Mouse (Mus musculus) hindbrain, embryonic 11.5 days (tissue): ENCODE measurements around the gene Ggnbp2. TPM values are rescaled to one million over a fixed set of nuclear protein-coding genes. Genes with fewer than 3 reads are reported as not detected.

Experiments
- ATAC-seq: fragments of 200-750 bp; cut with Nextera tagmentation; 2 replicates; pipeline ENCODE4 v1.8.0; 2017; ENCODE audit warnings: mild to moderate bottlenecking, moderate TSS enrichment, moderate library complexity; ENCODE audit not compliant: low FRiP score
- DNase-seq: peaks from one replicate; pipeline ENCODE4 v3.0.0-alpha.2; 2015; ENCODE audit warnings: low spot score
- H3K27ac ChIP-seq: fragments of 300-500 bp; sonication (generic); 2 replicates; pipeline ENCODE4 v1.5.1; 2014; ENCODE audit warnings: mild to moderate bottlenecking, low read depth, low read length
- H3K27me3 ChIP-seq: fragments of 300-500 bp; sonication (generic); 2 replicates; pipeline ENCODE4 v1.6.1; 2014; ENCODE audit warnings: mild to moderate bottlenecking, low read length, moderate library complexity, mixed read lengths; ENCODE audit not compliant: control insufficient read depth, insufficient read depth
- H3K36me3 ChIP-seq: fragments of 300-500 bp; sonication (generic); 2 replicates; pipeline ENCODE4 v1.6.1; 2014; ENCODE audit warnings: mild to moderate bottlenecking, low read length, moderate library complexity, mixed read lengths; ENCODE audit not compliant: control insufficient read depth, insufficient read depth
- H3K4me1 ChIP-seq: fragments of 300-500 bp; sonication (generic); replicated peaks from 2 replicates; pipeline ENCODE4 v1.6.1; 2014; ENCODE audit warnings: low read length, mixed read lengths; ENCODE audit not compliant: control insufficient read depth, insufficient read depth
- H3K4me2 ChIP-seq: fragments of 300-500 bp; sonication (generic); replicated peaks from 2 replicates; pipeline ENCODE4 v1.6.1; 2014; ENCODE audit warnings: mild to moderate bottlenecking, low read depth, low read length
- H3K4me3 ChIP-seq: fragments of 300-500 bp; sonication (generic); 2 replicates; pipeline ENCODE4 v1.5.1; 2014; ENCODE audit warnings: low read depth, low read length
- H3K9ac ChIP-seq: fragments of 300-500 bp; sonication (generic); 2 replicates; pipeline ENCODE4 v1.6.1; 2014; ENCODE audit warnings: low read depth, low read length
- H3K9me3 ChIP-seq: fragments of 300-500 bp; sonication (generic); 2 replicates; pipeline ENCODE4 v1.6.1; 2016; ENCODE audit warnings: low read length; ENCODE audit not compliant: control insufficient read depth
- WGBS: fragments of 180-500 bp; shearing (Covaris S2); extraction: QIAGEN DNeasy Blood & Tissue Kit; methylation state at CpG from one replicate; pipeline ENCODE4 v1.1.7; 2014; 5-methylcytosine and 5-hydroxymethylcytosine counted together
- polyA plus RNA-seq: library from polyadenylated mRNA; unstranded; fragments of >200 nt; fragmentation: Nextera tagmentation; extraction: Ambion mirVana; gene quantifications from 2 replicates; pipeline ENCODE4 v1.2.1, GENCODE M21; 2014

Gene Ggnbp2
- polyA plus RNA-seq, 1 experiment from 2014 or later, result 77.3 TPM

DNA sequence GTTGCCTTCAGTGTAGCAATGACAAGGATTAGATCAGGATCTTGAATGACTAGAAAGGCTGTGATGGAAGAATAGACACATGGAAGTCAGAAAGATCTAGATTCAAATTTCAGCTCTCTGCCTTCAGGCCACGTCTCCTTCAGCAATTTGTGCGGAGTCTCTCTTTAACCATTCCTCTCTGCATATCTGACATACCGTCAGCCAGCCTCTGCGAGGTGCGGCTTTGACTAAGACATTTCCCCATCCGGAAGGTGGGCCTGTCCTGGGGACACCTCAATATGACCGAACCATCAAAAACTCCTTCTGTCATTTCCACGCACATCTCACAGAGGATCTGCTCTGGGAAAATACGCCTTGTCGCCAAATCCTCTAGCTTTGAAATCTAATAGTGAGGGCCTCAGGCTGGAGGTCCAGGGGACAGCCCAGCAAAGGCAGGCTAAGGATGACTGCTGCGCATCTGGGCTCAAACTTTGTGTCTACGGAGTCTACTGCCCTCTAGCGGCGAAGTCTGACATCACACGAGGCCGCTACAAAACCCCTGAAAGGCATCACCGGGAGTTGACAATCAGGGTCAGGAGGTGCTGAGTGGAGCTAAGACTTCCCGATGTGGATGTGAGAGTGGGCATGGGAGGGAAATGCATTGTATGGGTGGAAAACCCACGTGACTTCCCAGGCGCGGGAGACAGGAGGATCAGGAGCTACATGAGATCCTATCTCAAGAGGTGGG, 72.8 kb downstream of the Ggnbp2 start:
- DNase-seq (peak; percentile 95), ATAC-seq (no peak)
- no peaks in the 10 kb centered on the region for H3K9me3 ChIP-seq
- no peak overlapping the region for H3K9ac ChIP-seq
- no peak overlapping the region for H3K27ac ChIP-seq
- no peaks in the 10 kb centered on the region for H3K36me3 ChIP-seq
- 24% methylated on average over 21 of the region's 21 CpGs for WGBS
- no peak overlapping the region for H3K4me3 ChIP-seq
- H3K4me1 ChIP-seq, result peaks cover 3% of the 10 kb centered on the region
- no peak overlapping the region for H3K4me2 ChIP-seq
- H3K27me3 ChIP-seq, result no peaks in the 10 kb centered on the region

- ATAC-seq (no peak), DNase-seq (peak; percentile 57)
- H3K36me3 ChIP-seq, result no peaks in the 10 kb centered on the region
- H3K27me3 ChIP-seq, result no peaks in the 10 kb centered on the region
- H3K9me3 ChIP-seq, result no peaks in the 10 kb centered on the region
- 33% methylated on average over 10 of the region's 10 CpGs for WGBS
- H3K9ac ChIP-seq, result no peak overlapping the region
- H3K27ac ChIP-seq, result no peak overlapping the region
- peaks cover 3% of the 10 kb centered on the region for H3K4me1 ChIP-seq
- H3K4me3 ChIP-seq, result no peak overlapping the region
- no peak overlapping the region for H3K4me2 ChIP-seq
Observed at GRCm38 (mm10) chr11:84797026-84797425, 73.6 kb downstream of the Ggnbp2 start.

DNA sequence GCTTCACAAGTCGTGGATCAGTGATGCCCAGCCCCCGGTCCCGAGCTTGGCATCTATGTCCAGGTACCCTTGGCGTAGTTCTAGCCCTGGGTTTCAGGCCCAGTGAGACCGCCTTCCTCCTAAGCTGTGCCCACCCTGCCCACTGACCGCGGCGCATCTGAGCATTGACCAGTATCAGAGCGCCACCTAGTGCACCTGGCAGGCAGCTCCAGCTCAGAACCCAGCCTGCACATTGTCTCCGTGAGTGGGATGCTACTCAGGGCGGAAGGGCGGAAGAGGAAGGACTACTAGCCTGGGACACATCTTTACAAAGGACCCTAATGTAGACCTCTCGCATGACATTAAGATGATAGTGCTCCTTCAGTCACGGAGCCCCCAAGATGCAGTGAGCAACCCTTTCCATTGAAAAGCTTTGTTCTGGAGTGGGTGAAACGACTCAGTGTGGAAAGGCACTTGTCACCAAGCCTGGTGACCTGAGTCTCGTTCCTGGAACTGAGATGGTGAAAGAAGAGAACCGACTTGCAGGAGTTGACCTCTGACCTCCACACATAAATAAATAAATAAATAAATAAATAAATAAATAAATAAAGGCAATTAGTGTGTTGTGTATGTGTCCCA, 76.0 kb downstream of the Ggnbp2 start:
- Histone ChIP-seq H3K9me3 (no peaks in the 10 kb centered on the region), H3K9ac (0 out of 2 replicates have a peak overlapping the region, but pooled peaks have one; percentile 44), H3K27me3 (no peaks in the 10 kb centered on the region), H3K36me3 (no peaks in the 10 kb centered on the region), H3K27ac (no peak overlapping the region), H3K4me1 (peaks cover 3% of the 10 kb centered on the region), H3K4me3 (no peak overlapping the region), H3K4me2 (no peak overlapping the region)
- peak; percentile 91 for DNase-seq
- 9% methylated on average over 17 of the region's 17 CpGs for WGBS
- ATAC-seq, result peak; percentile 81

DNA sequence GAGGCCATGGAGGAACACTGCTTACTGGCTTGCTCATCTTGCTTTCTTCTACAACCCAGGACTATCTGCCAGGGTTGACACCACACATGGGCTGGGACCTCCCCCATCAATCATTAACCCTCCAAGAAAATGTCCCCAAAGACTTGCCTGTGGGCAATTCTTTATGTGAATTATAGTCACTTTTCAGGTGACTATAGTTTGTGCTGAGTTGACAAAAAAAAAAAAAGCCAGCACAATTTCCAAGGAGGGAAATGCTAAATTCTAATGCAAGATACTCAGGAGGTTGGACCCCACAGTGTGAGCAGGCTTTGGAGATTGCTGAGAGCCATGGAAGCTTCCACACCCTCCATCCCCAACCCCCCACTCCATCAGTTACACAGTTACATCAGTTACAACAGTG, 77.1 kb downstream of the Ggnbp2 start:
- Histone ChIP-seq H3K4me2 (no peak overlapping the region), H3K27ac (no peak overlapping the region), H3K4me1 (peaks cover 7% of the 10 kb centered on the region), H3K9ac (no peak overlapping the region), H3K4me3 (no peak overlapping the region), H3K9me3 (no peaks in the 10 kb centered on the region), H3K36me3 (no peaks in the 10 kb centered on the region), H3K27me3 (no peaks in the 10 kb centered on the region)
- DNase-seq, result no peak
- ATAC-seq, result no peak

GRCm38 (mm10) chr11:84790383-84790782, 80.2 kb downstream of the Ggnbp2 start:
- H3K27ac ChIP-seq, result no peak overlapping the region
- H3K4me1 ChIP-seq, result peaks cover 4% of the 10 kb centered on the region; the same call in 1 of the 2 replicates
- 61% methylated on average over 6 of the region's 6 CpGs for WGBS
- H3K4me2 ChIP-seq, result no peak overlapping the region
- no peak for DNase-seq
- ATAC-seq, result no peak
- H3K4me3 ChIP-seq, result no peak overlapping the region
- no peak overlapping the region for H3K9ac ChIP-seq
- no peaks in the 10 kb centered on the region for H3K9me3 ChIP-seq
- no peaks in the 10 kb centered on the region for H3K36me3 ChIP-seq
- H3K27me3 ChIP-seq, result no peaks in the 10 kb centered on the region

Other genes starting within 250 kb of the Ggnbp2 start
- 11.2 and 13.3 TPM in 2 replicates for gene Mrm1, start 51.3 kb downstream of the Ggnbp2 start, polyA plus RNA-seq
- 12.4 and 15.2 TPM in 2 replicates for gene Dhrs11, start 41.8 kb downstream of the Ggnbp2 start, polyA plus RNA-seq
- gene Myo19, start 9.3 kb upstream of the Ggnbp2 start, polyA plus RNA-seq, result 7.2 and 7.7 TPM in 2 replicates
- 3.8 and 4.0 TPM in 2 replicates for gene Pigw, start 9.5 kb upstream of the Ggnbp2 start, polyA plus RNA-seq
- gene Znhit3, start 45.5 kb upstream of the Ggnbp2 start, polyA plus RNA-seq, result 68.5 and 71.5 TPM in 2 replicates
- gene Car4, start 87.0 kb upstream of the Ggnbp2 start, polyA plus RNA-seq, result 3.0 and 3.7 TPM in 2 replicates